Mouse (Mus musculus): ENCODE results near the gene Bahd1. TPM values are rescaled to one million over a fixed set of nuclear protein-coding genes. Genes with fewer than 3 reads are reported as not detected.
A peak's percentile ranks its signal among the peaks of the same experiment; 100 is the strongest.

Bahd1 gene
- polyA plus RNA-seq, 1 experiment from 2014 or later, result 1.2 TPM

- 77% methylated on average over 7 of the region's 7 CpGs for WGBS
- no peak overlapping the region; the same call in 1 of the 2 replicates for H3K4me2 ChIP-seq (ENCODE audit: low read depth, low read length)
- H3K27me3 ChIP-seq (ENCODE audit: control insufficient read depth, insufficient read depth, low read length), result no peaks in the 10 kb centered on the region
- no peak for DNase-seq (ENCODE audit: low spot score)
- H3K9ac ChIP-seq (replicated peaks; ENCODE audit: low read length), result no peak overlapping the region
- H3K9me3 ChIP-seq (replicated peaks; ENCODE audit: control insufficient read depth, low read length), result no peaks in the 10 kb centered on the region
- 0 out of 2 replicates have a peak, but pooled peaks cover 4% of the 10 kb centered on the region for H3K4me1 ChIP-seq (ENCODE audit: control insufficient read depth, insufficient read depth, low read length)
- H3K4me3 ChIP-seq (ENCODE audit: low read depth, low read length), result no peak overlapping the region
- H3K27ac ChIP-seq (replicated peaks; ENCODE audit: low read depth, low read length), result no peak overlapping the region
- no peaks in the 10 kb centered on the region for H3K36me3 ChIP-seq (replicated peaks; ENCODE audit: control insufficient read depth, insufficient read depth, low read depth, low read length)
- ATAC-seq (replicated peaks; ENCODE audit: insufficient number of reproducible peaks, low FRiP score, low TSS enrichment, low read depth), result no peak
Observed at GRCm38 (mm10) chr2:118910605-118911278, 10.6 kb downstream of the Bahd1 start.

- Histone ChIP-seq H3K4me1 (ENCODE audit: control insufficient read depth, insufficient read depth, low read length) (0 out of 2 replicates have a peak, but pooled peaks cover 4% of the 10 kb centered on the region), H3K27me3 (ENCODE audit: control insufficient read depth, insufficient read depth, low read length) (no peaks in the 10 kb centered on the region), H3K4me3 (ENCODE audit: low read depth, low read length) (no peak overlapping the region), H3K36me3 (replicated peaks; ENCODE audit: control insufficient read depth, insufficient read depth, low read depth, low read length) (no peaks in the 10 kb centered on the region), H3K4me2 (ENCODE audit: low read depth, low read length) (no peak overlapping the region), H3K9me3 (replicated peaks; ENCODE audit: control insufficient read depth, low read length) (no peaks in the 10 kb centered on the region), H3K9ac (replicated peaks; ENCODE audit: low read length) (no peak overlapping the region), H3K27ac (replicated peaks; ENCODE audit: low read depth, low read length) (no peak overlapping the region)
- WGBS, result 58% methylated on average over 8 of the region's 8 CpGs
- DNase-seq (ENCODE audit: low spot score), result no peak
- ATAC-seq (replicated peaks; ENCODE audit: insufficient number of reproducible peaks, low FRiP score, low TSS enrichment, low read depth), result no peak
Observed at GRCm38 (mm10) chr2:118912706-118913105, 12.5 kb downstream of the Bahd1 start.

GRCm38 (mm10) chr2:118913551-118914276 lies 13.5 kb downstream of the Bahd1 start:
- H3K4me3 ChIP-seq (ENCODE audit: low read depth, low read length), result no peak overlapping the region

GRCm38 (mm10) chr2:118914685-118915084 lies 14.5 kb downstream of the Bahd1 start:
- Histone ChIP-seq H3K27me3 (ENCODE audit: control insufficient read depth, insufficient read depth, low read length) (no peaks in the 10 kb centered on the region), H3K27ac (replicated peaks; ENCODE audit: low read depth, low read length) (no peak overlapping the region), H3K36me3 (replicated peaks; ENCODE audit: control insufficient read depth, insufficient read depth, low read depth, low read length) (no peaks in the 10 kb centered on the region), H3K9ac (replicated peaks; ENCODE audit: low read length) (no peak overlapping the region), H3K9me3 (replicated peaks; ENCODE audit: control insufficient read depth, low read length) (no peaks in the 10 kb centered on the region), H3K4me2 (ENCODE audit: low read depth, low read length) (no peak overlapping the region), H3K4me1 (ENCODE audit: control insufficient read depth, insufficient read depth, low read length) (0 out of 2 replicates have a peak, but pooled peaks cover 4% of the 10 kb centered on the region), H3K4me3 (ENCODE audit: low read depth, low read length) (no peak overlapping the region)
- WGBS, result 57% methylated on average over 8 of the region's 8 CpGs
- DNase-seq (ENCODE audit: low spot score), result no peak
- no peak for ATAC-seq (replicated peaks; ENCODE audit: insufficient number of reproducible peaks, low FRiP score, low TSS enrichment, low read depth)

More at GRCm38 (mm10) chr2:118913551-118914276, 13.5 kb downstream of the Bahd1 start:
- no peak for ATAC-seq (replicated peaks; ENCODE audit: insufficient number of reproducible peaks, low FRiP score, low TSS enrichment, low read depth)
- Histone ChIP-seq H3K4me2 (ENCODE audit: low read depth, low read length) (no peak overlapping the region), H3K36me3 (replicated peaks; ENCODE audit: control insufficient read depth, insufficient read depth, low read depth, low read length) (no peaks in the 10 kb centered on the region), H3K27ac (replicated peaks; ENCODE audit: low read depth, low read length) (no peak overlapping the region), H3K9ac (replicated peaks; ENCODE audit: low read length) (no peak overlapping the region), H3K4me1 (ENCODE audit: control insufficient read depth, insufficient read depth, low read length) (0 out of 2 replicates have a peak, but pooled peaks cover 4% of the 10 kb centered on the region), H3K27me3 (ENCODE audit: control insufficient read depth, insufficient read depth, low read length) (no peaks in the 10 kb centered on the region), H3K9me3 (replicated peaks; ENCODE audit: control insufficient read depth, low read length) (no peaks in the 10 kb centered on the region)
- 55% methylated on average over 11 of the region's 11 CpGs for WGBS
- no peak for DNase-seq (ENCODE audit: low spot score)

- no peak overlapping the region for H3K9ac ChIP-seq (replicated peaks; ENCODE audit: low read length)
- DNase-seq (ENCODE audit: low spot score) (no peak), ATAC-seq (replicated peaks; ENCODE audit: insufficient number of reproducible peaks, low FRiP score, low TSS enrichment, low read depth) (no peak)
- no peaks in the 10 kb centered on the region for H3K27me3 ChIP-seq (ENCODE audit: control insufficient read depth, insufficient read depth, low read length)
- no peak overlapping the region for H3K4me2 ChIP-seq (ENCODE audit: low read depth, low read length)
- H3K36me3 ChIP-seq (replicated peaks; ENCODE audit: control insufficient read depth, insufficient read depth, low read depth, low read length), result no peaks in the 10 kb centered on the region
- H3K4me3 ChIP-seq (ENCODE audit: low read depth, low read length), result no peak overlapping the region
- H3K4me1 ChIP-seq (ENCODE audit: control insufficient read depth, insufficient read depth, low read length), result 0 out of 2 replicates have a peak, but pooled peaks cover 4% of the 10 kb centered on the region
- 88% methylated on average over 17 of the region's 17 CpGs for WGBS
- H3K9me3 ChIP-seq (replicated peaks; ENCODE audit: control insufficient read depth, low read length), result no peaks in the 10 kb centered on the region
- no peak overlapping the region for H3K27ac ChIP-seq (replicated peaks; ENCODE audit: low read depth, low read length)
Observed at GRCm38 (mm10) chr2:118916436-118916835, 16.3 kb downstream of the Bahd1 start.

- Histone ChIP-seq H3K4me2 (ENCODE audit: low read depth, low read length) (no peak overlapping the region), H3K4me1 (ENCODE audit: control insufficient read depth, insufficient read depth, low read length) (0 out of 2 replicates have a peak, but pooled peaks cover 3% of the 10 kb centered on the region), H3K9me3 (replicated peaks; ENCODE audit: control insufficient read depth, low read length) (no peaks in the 10 kb centered on the region), H3K27ac (replicated peaks; ENCODE audit: low read depth, low read length) (no peak overlapping the region), H3K4me3 (ENCODE audit: low read depth, low read length) (no peak overlapping the region), H3K36me3 (replicated peaks; ENCODE audit: control insufficient read depth, insufficient read depth, low read depth, low read length) (no peaks in the 10 kb centered on the region), H3K27me3 (ENCODE audit: control insufficient read depth, insufficient read depth, low read length) (no peaks in the 10 kb centered on the region), H3K9ac (replicated peaks; ENCODE audit: low read length) (no peak overlapping the region)
- DNase-seq (ENCODE audit: low spot score), result no peak
- WGBS, result 39% methylated on average over 1 of the region's 1 CpGs
- no peak for ATAC-seq (replicated peaks; ENCODE audit: insufficient number of reproducible peaks, low FRiP score, low TSS enrichment, low read depth)
Observed at GRCm38 (mm10) chr2:118918543-118918942, 18.4 kb downstream of the Bahd1 start.

GRCm38 (mm10) chr2:118920428-118920827 lies 20.3 kb downstream of the Bahd1 start:
- Histone ChIP-seq H3K36me3 (replicated peaks; ENCODE audit: control insufficient read depth, insufficient read depth, low read depth, low read length) (no peaks in the 10 kb centered on the region), H3K4me3 (ENCODE audit: low read depth, low read length) (no peak overlapping the region), H3K27me3 (ENCODE audit: control insufficient read depth, insufficient read depth, low read length) (no peaks in the 10 kb centered on the region), H3K4me1 (ENCODE audit: control insufficient read depth, insufficient read depth, low read length) (no peaks in the 10 kb centered on the region), H3K27ac (replicated peaks; ENCODE audit: low read depth, low read length) (no peak overlapping the region), H3K4me2 (ENCODE audit: low read depth, low read length) (no peak overlapping the region), H3K9me3 (replicated peaks; ENCODE audit: control insufficient read depth, low read length) (no peaks in the 10 kb centered on the region), H3K9ac (replicated peaks; ENCODE audit: low read length) (no peak overlapping the region)
- DNase-seq (ENCODE audit: low spot score) (no peak), ATAC-seq (replicated peaks; ENCODE audit: insufficient number of reproducible peaks, low FRiP score, low TSS enrichment, low read depth) (no peak)
- 87% methylated on average over 3 of the region's 3 CpGs for WGBS

- H3K27me3 ChIP-seq (ENCODE audit: control insufficient read depth, insufficient read depth, low read length), result no peaks in the 10 kb centered on the region
- H3K4me1 ChIP-seq (ENCODE audit: control insufficient read depth, insufficient read depth, low read length), result peaks cover 4% of the 10 kb centered on the region
- peak overlapping the region; percentile 68 for H3K4me3 ChIP-seq (ENCODE audit: low read depth, low read length)
- H3K4me2 ChIP-seq (ENCODE audit: low read depth, low read length), result peak overlapping the region; percentile 88
- no peaks in the 10 kb centered on the region for H3K9me3 ChIP-seq (replicated peaks; ENCODE audit: control insufficient read depth, low read length)
- ATAC-seq (replicated peaks; ENCODE audit: insufficient number of reproducible peaks, low FRiP score, low TSS enrichment, low read depth) (peak; percentile 50), DNase-seq (ENCODE audit: low spot score) (no peak)
- 2% methylated on average over 6 of the region's 6 CpGs for WGBS
- H3K9ac ChIP-seq (replicated peaks; ENCODE audit: low read length), result peak overlapping the region; percentile 73
- no peaks in the 10 kb centered on the region for H3K36me3 ChIP-seq (replicated peaks; ENCODE audit: control insufficient read depth, insufficient read depth, low read depth, low read length)
- no peak overlapping the region for H3K27ac ChIP-seq (replicated peaks; ENCODE audit: low read depth, low read length)
Observed at GRCm38 (mm10) chr2:118925952-118926351, 25.8 kb downstream of the Bahd1 start.
